Mouse (Mus musculus) olfactory bulb, adult 2 months (tissue): ENCODE results near the gene Odf4.

Source experiments
- CTCF ChIP-seq: fragments of 200-500 bp; IDR thresholded peaks from 2 replicates; pipeline ENCODE4 v1.5.1; 2012; ENCODE audit warnings: low read depth, mild to moderate bottlenecking, low read length, moderate library complexity; ENCODE audit not compliant: insufficient read depth
- POLR2A ChIP-seq: fragments of 200-500 bp; IDR thresholded peaks from 2 replicates; pipeline ENCODE4 v1.6.1; 2012; ENCODE audit warnings: mild to moderate bottlenecking, low read depth, low read length, moderate library complexity; ENCODE audit not compliant: insufficient read depth

DNA sequence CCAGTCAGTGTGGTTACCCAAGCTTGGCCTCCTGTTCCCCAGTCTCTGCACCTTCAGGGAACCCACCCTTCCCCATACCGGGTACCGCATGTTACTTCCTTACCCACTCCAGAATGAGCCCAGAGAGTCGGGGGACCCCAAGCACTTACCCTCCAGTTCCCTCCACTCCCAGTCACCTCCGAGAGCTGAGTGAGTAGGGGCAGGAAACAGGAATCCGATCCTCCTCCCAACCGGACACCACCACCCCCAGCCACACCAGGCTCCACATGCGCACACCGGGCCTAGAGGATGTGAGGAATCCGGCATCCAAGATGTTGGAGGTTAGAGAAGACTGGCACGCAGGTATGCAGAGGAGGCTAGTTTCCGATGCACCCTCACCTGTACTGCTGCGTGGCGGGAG lies 29.8 kb upstream of the Odf4 start:
- TF ChIP-seq POLR2A (no peak), CTCF (no peak)
